Comparison of ENCODE assay signal across 13 mouse cellular contexts in the genomic region with DNA sequence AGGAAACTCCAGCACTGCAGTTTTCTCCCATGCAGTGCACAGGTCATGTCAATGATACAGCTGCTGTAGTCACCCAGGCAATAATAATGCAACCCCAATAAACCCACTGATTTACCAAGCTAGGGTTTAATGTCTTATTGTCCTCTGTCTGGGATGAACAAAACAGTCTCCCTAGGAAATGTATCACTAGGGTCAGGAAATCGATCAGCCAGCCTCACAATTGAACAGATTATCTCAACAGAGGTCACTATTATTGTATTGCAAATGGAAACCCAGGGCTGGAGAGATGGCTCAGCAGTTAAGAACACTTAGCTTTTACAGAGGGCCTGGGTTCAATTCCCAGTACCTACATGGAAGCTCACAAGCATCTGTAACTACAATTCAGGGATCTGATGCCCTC.
DNase-seq lines count a peak whose midpoint lies in the region.
"Had no signal": no experiment of that assay in that cellular context is flagged by ENCODE, and none has a peak within 500 bp of the region (broad histone marks: within the 10 kb centered on the region; RNA-seq: fewer than 3 reads in every experiment).

No protein-coding gene starts in this region.

- peak; percentile 82 for DNase-seq in ES-CJ7 (ENCODE audit: low read depth, low spot score)
- DNase-seq in R1 (ENCODE audit: low read depth, low spot score): peak; percentile 85
- DNase-seq in ZHBTc4 (ENCODE audit: low read depth, low spot score): peak; percentile 75
- DNase-seq in urinary bladder, postnatal 25 days (ENCODE audit: low spot score): no peak
- DNase-seq in adrenal gland, adult 8-10 months: no peak
- DNase-seq: adrenal gland, adult 2 months; adrenal gland, postnatal 14 days; adrenal gland, postnatal 36 days; B cell, adult 2 months; cerebellum, adult 11-12 months; cerebellum, adult 2 months; cerebellum, adult 9-10 months; cerebellum, postnatal 10 days had no signal

Comparison
In these comparisons a context has a peak if more than half of its experiments do, and no peak if none do; other contexts are left out.
1. DNase-seq: peak in ES-CJ7 (single experiment), R1 (single experiment) and ZHBTc4 (single experiment); none in urinary bladder, postnatal 25 days (single experiment) and adrenal gland, adult 8-10 months (single experiment).